Mouse (Mus musculus): Measurements from ENCODE around the gene Stra6l. TPM values are rescaled to one million over a fixed set of nuclear protein-coding genes. Genes with fewer than 3 reads are reported as not detected.

Stra6l gene
- polyA plus RNA-seq, 1 experiment = 6.3 TPM

DNA sequence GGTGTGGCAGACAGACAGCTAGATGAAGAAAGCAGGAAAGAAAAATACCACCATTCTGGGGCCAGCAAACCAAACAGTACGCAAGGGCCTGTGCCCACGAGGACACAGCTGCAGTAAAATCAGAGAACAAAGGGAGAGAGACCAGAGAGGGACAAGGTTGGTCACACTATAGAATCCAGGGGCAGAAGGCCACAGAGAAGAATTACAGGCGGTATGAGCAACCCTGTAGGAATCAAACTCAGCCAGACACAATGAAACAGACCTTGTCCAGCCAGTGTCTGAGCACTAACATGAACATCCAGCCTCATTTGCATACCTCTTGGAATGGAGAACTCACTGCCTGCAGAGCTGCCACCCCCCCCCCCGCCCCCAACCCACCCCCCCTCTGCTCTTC lies 29.7 kb upstream of the Stra6l start:
- DNase-seq = no peak
- H3K4me3 ChIP-seq (ENCODE audit: insufficient read depth, low read depth, low read length) = no peak overlapping the region
- H3K27me3 ChIP-seq (replicated peaks; ENCODE audit: control insufficient read depth, insufficient read depth, low read length) = no peaks in the 10 kb centered on the region
- no peaks in the 10 kb centered on the region for H3K4me1 ChIP-seq (ENCODE audit: control insufficient read depth, insufficient read depth, low read length)
- TF ChIP-seq CTCF (conservative IDR thresholded peaks at IDR 0.05; ENCODE audit: insufficient read depth, insufficient read length, low read depth, low read length) = no peak
- TF ChIP-seq POLR2A (IDR thresholded peaks at IDR 0.05; ENCODE audit: low read depth, low read length) = no peak
- WGBS = 40% methylated on average over 4 of the region's 4 CpGs
- H3K27ac ChIP-seq (ENCODE audit: insufficient read depth, low read depth, low read length) = no peak overlapping the region
- H3K36me3 ChIP-seq (ENCODE audit: control insufficient read depth, insufficient read depth, low read length) = no peaks in the 10 kb centered on the region

DNA sequence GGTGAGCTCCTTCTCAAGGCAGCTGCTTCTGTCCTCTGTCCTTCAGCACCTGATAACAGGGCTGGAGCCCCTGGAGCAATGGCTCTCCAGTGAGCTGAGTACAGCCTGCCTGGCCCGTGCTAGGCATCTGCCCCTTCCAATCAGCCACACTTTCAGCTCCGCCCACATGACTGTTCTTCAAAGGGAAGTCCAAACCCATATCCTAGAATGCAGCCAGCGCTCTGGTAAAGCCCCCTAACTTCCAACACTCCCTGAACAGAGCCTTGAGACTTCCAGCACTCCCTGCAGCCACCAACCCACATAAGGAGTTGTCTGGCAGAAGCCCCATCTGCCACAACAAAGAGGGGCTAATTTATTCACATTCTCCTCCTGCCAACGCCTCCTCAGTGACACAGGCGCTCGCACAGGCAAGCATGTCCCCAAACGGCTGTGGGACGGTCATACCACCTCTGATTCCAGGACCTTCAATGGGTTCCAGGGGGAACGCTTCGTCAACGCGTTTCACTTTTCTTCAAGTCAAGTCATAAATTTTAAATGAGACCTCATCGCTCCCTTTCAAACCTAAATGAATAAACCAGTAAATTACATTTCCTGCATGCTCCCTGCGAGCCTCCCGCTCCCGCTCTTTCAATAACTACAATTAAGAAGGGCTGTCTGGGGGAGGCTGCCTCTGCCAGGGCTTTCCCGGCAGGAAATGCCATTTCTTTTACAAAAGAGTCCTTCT lies 29.1 kb upstream of the Stra6l start:
- DNase-seq = no peak
- H3K27ac ChIP-seq (ENCODE audit: insufficient read depth, low read depth, low read length) = no peak overlapping the region
- H3K4me3 ChIP-seq (ENCODE audit: insufficient read depth, low read depth, low read length) = no peak overlapping the region
- no peaks in the 10 kb centered on the region for H3K27me3 ChIP-seq (replicated peaks; ENCODE audit: control insufficient read depth, insufficient read depth, low read length)
- TF ChIP-seq CTCF (conservative IDR thresholded peaks at IDR 0.05; ENCODE audit: insufficient read depth, insufficient read length, low read depth, low read length) = no peak
- TF ChIP-seq POLR2A (IDR thresholded peaks at IDR 0.05; ENCODE audit: low read depth, low read length) = no peak
- 5% methylated on average over 17 of the region's 17 CpGs for WGBS
- no peaks in the 10 kb centered on the region for H3K4me1 ChIP-seq (ENCODE audit: control insufficient read depth, insufficient read depth, low read length)
- H3K36me3 ChIP-seq (ENCODE audit: control insufficient read depth, insufficient read depth, low read length) = no peaks in the 10 kb centered on the region

DNA sequence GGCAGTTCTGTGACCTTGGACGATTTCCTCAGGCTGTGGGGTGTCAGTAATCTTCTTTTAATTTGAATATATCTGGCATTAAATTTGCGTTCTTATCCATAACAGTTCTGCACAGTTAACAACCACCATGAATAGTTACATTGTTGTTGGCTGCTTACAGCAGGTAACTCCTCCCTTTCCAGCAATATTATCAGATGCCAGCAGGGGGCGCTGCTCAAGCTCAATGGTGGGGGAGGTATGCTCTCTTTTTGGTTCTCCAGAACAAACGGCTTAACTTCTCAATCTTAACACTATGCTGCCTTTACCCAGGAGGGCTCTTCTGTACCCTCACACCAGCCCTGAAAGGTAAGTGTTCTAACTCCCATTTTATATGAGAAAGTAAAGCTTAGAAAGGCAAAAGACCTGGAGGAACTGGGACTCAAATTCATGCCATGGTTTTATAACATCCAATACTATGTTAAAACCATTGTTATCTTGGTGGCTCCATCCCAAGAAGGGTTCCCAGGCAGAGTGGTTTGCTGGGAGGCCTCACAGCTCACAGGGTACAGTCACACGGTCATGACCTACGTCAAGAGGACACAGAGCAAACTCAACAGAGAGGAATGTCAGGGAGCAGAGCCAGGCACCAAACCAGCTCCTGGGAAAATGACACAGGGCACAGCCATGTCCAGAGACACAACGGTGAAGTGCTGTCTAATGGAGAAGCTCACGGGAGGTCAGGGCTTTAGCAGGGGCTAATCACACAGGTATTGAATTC lies 28.2 kb upstream of the Stra6l start:
- H3K4me3 ChIP-seq (ENCODE audit: insufficient read depth, low read depth, low read length) = no peak overlapping the region
- peak; percentile 51 for DNase-seq
- no peaks in the 10 kb centered on the region for H3K36me3 ChIP-seq (ENCODE audit: control insufficient read depth, insufficient read depth, low read length)
- H3K27ac ChIP-seq (ENCODE audit: insufficient read depth, low read depth, low read length) = no peak overlapping the region
- 40% methylated on average over 8 of the region's 8 CpGs for WGBS
- H3K27me3 ChIP-seq (replicated peaks; ENCODE audit: control insufficient read depth, insufficient read depth, low read length) = no peaks in the 10 kb centered on the region
- H3K4me1 ChIP-seq (ENCODE audit: control insufficient read depth, insufficient read depth, low read length) = no peaks in the 10 kb centered on the region
- TF ChIP-seq CTCF (conservative IDR thresholded peaks at IDR 0.05; ENCODE audit: insufficient read depth, insufficient read length, low read depth, low read length) = peak; percentile 76
- TF ChIP-seq POLR2A (IDR thresholded peaks at IDR 0.05; ENCODE audit: low read depth, low read length) = no peak

GRCm38 (mm10) chr4:45821995-45822394 lies 26.5 kb upstream of the Stra6l start:
- Histone ChIP-seq H3K27ac (ENCODE audit: insufficient read depth, low read depth, low read length) (no peak overlapping the region), H3K36me3 (ENCODE audit: control insufficient read depth, insufficient read depth, low read length) (no peaks in the 10 kb centered on the region), H3K4me3 (ENCODE audit: insufficient read depth, low read depth, low read length) (no peak overlapping the region), H3K4me1 (ENCODE audit: control insufficient read depth, insufficient read depth, low read length) (no peaks in the 10 kb centered on the region), H3K27me3 (replicated peaks; ENCODE audit: control insufficient read depth, insufficient read depth, low read length) (no peaks in the 10 kb centered on the region)
- DNase-seq = no peak
- 74% methylated on average over 3 of the region's 3 CpGs for WGBS
- no peak for TF ChIP-seq POLR2A (IDR thresholded peaks at IDR 0.05; ENCODE audit: low read depth, low read length)
- TF ChIP-seq CTCF (conservative IDR thresholded peaks at IDR 0.05; ENCODE audit: insufficient read depth, insufficient read length, low read depth, low read length) = no peak

- no peak overlapping the region for H3K4me3 ChIP-seq (ENCODE audit: insufficient read depth, low read depth, low read length)
- H3K27me3 ChIP-seq (replicated peaks; ENCODE audit: control insufficient read depth, insufficient read depth, low read length) = no peaks in the 10 kb centered on the region
Measured at GRCm38 (mm10) chr4:45822781-45823575, 25.5 kb upstream of the Stra6l start.

GRCm38 (mm10) chr4:45824049-45824760 lies 24.3 kb upstream of the Stra6l start:
- Histone ChIP-seq H3K36me3 (ENCODE audit: control insufficient read depth, insufficient read depth, low read length) (no peaks in the 10 kb centered on the region), H3K4me1 (ENCODE audit: control insufficient read depth, insufficient read depth, low read length) (no peaks in the 10 kb centered on the region), H3K27me3 (replicated peaks; ENCODE audit: control insufficient read depth, insufficient read depth, low read length) (no peaks in the 10 kb centered on the region), H3K27ac (ENCODE audit: insufficient read depth, low read depth, low read length) (no peak overlapping the region), H3K4me3 (ENCODE audit: insufficient read depth, low read depth, low read length) (no peak overlapping the region)
- 20% methylated on average over 10 of the region's 10 CpGs for WGBS
- DNase-seq = no peak
- no peak for TF ChIP-seq POLR2A (IDR thresholded peaks at IDR 0.05; ENCODE audit: low read depth, low read length)
- TF ChIP-seq CTCF (conservative IDR thresholded peaks at IDR 0.05; ENCODE audit: insufficient read depth, insufficient read length, low read depth, low read length) = no peak

More at GRCm38 (mm10) chr4:45822781-45823575, 25.5 kb upstream of the Stra6l start:
- Histone ChIP-seq H3K4me1 (ENCODE audit: control insufficient read depth, insufficient read depth, low read length) (no peaks in the 10 kb centered on the region), H3K36me3 (ENCODE audit: control insufficient read depth, insufficient read depth, low read length) (no peaks in the 10 kb centered on the region), H3K27ac (ENCODE audit: insufficient read depth, low read depth, low read length) (no peak overlapping the region)
- 49% methylated on average over 11 of the region's 11 CpGs for WGBS
- no peak for DNase-seq
- no peak for TF ChIP-seq CTCF (conservative IDR thresholded peaks at IDR 0.05; ENCODE audit: insufficient read depth, insufficient read length, low read depth, low read length)
- TF ChIP-seq POLR2A (IDR thresholded peaks at IDR 0.05; ENCODE audit: low read depth, low read length) = no peak
